Mouse (Mus musculus): ENCODE measurements around the gene Col8a2. TPM values are rescaled to one million over a fixed set of nuclear protein-coding genes. Genes with fewer than 3 reads are reported as not detected.

Col8a2 gene
- 1 to 10 TPM; 1.8 to 2.1 TPM for total RNA-seq (2021)

DNA sequence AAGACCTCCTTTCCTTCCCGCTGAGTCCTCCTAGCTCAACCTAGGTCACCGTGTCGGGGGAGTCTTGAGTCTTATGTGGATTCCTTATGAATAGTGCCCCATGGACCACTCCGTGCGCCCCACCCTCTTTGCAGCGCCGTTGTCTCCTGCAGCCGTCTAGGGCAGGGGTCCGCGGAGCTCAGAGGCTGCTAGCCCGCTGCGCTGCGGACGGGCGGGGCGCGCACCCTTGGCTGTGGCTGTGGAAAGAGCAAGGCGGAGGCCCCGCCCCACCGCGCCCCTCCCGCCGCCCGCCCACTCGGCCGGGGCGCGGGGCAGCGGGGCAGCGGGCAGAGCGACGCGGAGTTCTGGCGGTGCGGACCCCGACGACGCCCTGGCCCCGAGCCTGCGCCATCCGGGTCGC lies at the start of gene Col8a2:
Gene Col8a2, plus strand, starts transcription at position 302 of the 400 bp plus-strand sequence.
- peak in 1 of 2 experiments; percentile 25 for DNase-seq
- intact Hi-C loops (cut with DNase I) = no loop called here

DNA sequence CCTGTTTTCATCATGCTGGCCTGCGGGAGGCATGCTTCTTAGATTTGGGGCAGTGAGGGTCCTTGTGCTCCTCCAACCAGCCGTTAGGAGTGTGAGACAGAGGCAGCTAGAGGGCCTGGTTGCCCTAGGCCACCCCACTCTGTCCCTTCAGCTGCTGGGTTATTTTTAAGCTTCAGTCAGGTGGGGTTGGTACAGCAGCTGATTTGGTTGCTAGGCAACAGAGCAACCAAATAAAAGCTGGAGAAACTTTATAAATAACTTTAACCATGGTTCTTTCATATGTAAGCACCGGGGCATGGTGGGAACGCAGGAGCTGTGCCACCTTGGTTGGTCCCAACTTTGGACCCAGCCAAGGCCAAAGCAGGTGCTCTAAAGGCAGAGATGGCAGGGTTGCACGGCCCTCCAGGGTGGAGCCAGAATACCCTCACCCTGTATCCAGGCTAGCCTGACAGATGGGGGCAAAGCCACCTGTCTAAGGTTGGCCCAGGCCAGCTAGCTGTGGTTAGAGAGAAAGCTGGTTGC lies 48.8 kb upstream of the Col8a2 start:
- DNase-seq = peak; percentile 77
- intact Hi-C loops (cut with DNase I) = no loop called here

DNA sequence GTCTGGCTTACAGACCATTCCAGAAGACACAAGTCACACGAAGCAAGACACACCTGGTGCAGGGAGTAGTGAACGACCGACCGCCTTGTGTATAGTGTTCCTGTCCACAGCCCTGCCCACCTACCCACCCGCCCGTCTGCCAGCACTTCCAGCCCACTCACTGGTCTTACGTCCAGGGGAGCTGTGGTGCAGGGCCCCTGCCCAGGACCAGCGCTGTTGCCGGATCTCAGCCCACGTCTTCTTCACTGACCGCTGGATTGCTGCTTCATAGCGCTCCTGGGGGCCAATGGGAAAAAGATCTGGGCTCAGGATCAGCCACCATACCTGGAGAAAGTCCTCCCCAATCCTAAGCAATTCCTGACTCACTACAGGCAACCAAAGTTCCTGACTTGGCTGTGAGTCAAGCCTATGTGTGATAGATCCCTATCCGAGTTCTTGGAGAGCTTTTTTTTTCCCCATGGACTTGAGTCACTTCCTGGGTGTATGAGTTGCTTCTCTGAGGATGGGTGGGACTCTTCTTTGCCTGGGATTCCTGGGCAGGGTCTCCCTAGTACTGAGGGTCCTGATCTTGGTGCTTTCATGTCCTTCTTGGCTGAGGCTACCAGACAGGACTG lies 46.6 kb upstream of the Col8a2 start:
- DNase-seq = no peak
- intact Hi-C loops (cut with DNase I) = loop anchor here (2.0 kb wide), 1 partner anchor 15 kb away; no protein-coding TSS in a partner anchor

DNA sequence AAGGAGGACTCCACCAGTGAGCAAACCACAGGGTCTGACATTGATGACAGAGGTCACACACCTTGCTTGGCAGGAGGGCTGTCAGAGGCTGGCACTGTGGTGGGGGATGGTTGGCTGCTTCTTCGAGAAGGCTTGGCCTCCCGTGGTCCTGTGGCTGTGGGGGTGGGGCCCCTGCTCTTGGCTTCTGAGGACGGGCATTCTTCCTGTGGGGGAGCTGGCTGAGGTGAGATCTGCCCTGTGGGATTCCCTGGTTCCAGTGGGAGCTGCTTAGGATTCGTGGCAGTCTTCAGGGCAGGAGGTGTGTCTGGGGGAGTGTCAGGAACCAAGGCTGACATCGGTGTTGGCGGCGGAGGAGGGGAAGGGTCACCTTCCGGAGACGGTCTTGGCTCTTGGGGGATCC lies 44.6 kb upstream of the Col8a2 start:
- intact Hi-C loops (cut with DNase I) = loop anchor here (2.0 kb wide), 1 partner anchor 13 kb away; no protein-coding TSS in a partner anchor
- DNase-seq = peak in 1 of 2 experiments; percentile 39

DNA sequence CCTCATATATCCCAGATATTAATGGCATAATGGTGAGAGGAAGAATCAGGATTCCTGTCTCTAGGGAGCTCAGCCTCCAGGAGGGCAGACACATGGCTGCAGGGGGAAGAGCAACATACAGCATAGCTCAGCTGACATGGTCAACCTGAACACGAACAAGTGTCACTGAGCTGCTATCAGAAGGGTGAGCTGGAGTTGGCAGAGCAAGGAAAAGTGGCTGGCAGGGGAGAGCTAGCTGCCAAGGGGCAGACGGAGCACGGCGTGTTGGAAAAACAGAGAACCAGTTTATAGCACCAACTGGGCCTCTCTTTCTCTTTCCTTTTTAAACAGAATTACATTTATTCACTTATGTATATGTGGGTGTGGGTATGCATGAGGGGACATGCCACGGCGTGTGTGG lies 44.1 kb upstream of the Col8a2 start:
- peak; percentile 50 to 70 for DNase-seq
- intact Hi-C loops (cut with DNase I) = no loop called here

DNA sequence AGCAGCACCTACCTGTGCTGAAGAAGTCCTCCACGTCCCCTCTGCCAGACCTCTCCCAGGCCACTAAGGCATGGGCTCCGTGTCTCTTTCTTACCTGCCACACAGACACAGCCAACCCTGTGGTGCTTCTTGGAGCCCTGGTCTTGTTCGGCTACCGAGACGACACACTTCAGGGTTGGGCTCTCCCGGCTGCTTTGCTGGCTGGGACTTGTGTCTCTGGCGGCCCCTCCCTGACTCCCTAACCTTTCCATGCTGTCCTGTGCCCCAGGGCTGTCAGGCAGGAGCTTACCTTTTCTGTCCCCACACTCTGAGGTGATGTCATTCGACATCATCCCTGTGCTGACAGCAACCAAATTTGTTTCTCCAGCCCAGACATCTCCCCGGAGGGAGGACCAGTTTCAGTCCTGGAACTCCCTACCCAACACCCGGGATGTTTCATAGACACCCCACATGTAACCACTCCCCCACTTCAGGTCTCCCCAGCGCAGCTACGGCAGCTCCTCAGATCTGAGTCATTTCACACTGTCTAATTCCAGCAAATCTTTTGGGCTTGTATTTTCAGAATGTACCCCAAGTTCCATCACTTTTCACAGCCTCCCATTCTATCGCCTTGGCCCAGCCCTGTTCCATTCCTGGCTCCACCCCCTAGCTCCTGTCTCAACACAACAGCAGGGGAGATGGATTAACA lies 40.2 kb upstream of the Col8a2 start:
- intact Hi-C loops (cut with DNase I) = no loop called here
- DNase-seq = peak in 1 of 2 experiments; percentile 7

DNA sequence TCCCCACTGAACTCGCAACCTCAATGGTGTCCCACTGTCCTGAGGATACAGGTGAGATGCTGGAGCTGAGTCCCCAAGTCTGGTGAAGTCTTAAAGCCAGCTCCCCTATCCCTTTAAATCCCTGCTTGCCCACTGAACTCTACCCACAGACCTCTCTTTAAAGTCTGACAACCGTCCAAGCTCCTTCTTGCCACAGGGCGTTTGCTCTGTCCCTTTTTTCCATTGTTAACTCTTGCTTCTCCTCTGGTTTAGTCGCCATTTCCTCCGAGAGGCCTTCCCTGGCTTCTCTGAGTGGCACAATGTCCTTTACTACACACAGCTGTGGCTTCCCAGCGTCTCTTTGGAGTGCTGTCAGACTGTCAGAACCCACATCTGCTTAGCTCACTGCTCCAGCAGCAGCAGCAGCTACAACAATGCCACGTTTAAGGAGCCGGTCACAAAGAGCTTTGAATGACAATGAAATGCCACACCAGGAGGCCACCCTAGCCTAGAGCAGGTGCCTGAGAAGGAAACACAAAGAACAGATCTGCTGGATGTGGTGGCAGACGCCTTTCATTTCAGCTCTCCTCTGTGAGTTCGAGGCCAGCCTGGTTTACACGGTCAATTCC lies 38.2 kb upstream of the Col8a2 start:
- DNase-seq = peak in 1 of 2 experiments; percentile 10
- intact Hi-C loops (cut with DNase I) = no loop called here

DNA sequence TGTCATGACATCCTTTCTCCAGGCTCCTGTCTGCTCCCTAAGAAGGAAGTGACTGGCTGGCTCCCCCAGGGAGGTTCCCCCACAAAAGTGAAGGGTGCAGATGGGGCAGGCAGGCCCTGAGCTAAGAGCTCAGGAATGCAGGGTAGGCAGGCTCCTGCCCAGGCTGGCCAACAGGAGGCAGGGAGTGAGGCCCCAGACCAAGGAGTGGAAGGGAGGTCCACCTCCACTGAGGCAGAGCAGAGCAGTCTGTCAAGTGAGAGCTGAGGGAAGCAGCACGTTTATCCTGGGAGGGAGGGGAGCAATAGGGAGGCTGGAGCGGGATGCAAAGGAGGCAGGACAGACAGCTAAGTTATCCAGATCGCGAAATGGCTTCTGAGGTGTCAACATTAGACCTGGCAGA lies 35.9 kb upstream of the Col8a2 start:
- no peak for DNase-seq
- intact Hi-C loops (cut with DNase I) = no loop called here

DNA sequence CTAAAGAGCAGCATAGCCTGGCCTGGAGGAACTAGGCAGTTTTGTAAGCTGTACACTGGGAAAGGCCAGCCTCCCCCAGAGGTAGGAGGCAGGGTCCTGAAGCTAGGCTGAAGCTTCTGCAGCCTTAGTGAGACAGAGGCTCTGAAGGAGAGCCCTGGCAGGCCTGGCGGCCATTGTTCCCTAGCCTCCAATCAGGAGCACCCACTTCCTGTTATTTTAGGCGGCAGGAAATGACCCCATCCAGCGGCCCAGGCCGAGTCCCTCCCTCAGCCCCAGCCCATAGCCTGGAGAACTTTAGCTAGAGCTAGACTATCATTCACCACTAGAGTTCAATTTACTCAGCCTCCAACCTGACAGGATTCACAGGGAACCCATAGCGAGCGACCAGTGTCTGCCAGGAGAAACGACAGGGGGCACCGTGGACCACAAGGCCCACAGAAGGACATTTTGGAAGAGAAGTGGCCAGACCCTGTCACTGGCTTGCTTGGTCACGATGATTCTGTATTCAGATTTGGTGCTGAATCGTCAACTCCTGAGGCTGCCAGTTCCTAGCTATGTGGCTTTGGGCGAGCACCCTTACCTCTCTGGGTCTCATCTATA lies 34.8 kb upstream of the Col8a2 start:
- intact Hi-C loops (cut with DNase I) = no loop called here
- peak; percentile 74 to 78 for DNase-seq

DNA sequence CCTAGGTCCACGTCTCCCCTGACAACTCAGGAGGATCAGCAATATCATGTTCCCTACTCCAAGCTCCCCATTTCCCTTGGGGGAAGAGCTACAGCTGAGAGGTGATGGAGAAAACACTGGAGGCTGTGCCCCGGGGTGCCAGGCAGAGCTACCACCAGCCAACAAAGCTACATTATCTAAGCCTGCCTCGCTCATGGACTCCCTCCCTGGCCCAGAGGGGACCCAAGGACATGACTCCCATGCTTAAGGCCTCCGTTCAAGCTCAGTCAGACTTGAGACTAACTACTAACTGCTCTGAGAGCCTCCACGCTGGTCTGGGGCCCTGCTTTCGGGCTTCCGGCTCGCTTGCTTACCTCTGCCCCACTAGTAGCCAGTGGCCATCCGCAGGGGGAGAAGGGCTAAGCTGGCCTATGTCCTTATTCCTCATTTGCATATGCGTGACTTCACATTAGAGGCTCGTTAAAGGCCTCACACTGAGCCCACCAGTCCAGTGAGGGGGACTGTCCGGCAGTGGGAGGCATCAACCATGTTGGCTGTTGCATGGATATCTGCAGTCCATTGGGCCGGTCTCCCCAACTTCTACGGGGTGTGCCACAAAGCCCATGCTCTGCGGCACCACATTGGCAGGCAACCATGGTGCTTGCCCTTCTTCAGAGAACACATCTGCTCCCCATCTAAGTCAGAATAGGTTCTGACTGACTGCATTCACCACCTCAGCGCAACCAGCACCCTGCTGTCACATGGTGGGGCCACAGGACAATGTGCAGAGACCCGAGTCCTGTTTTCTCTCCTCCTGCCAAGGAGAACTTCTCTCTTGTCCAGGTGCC lies 34.0 kb upstream of the Col8a2 start:
- peak in 1 of 2 experiments; percentile 37 for DNase-seq
- intact Hi-C loops (cut with DNase I) = no loop called here

DNA sequence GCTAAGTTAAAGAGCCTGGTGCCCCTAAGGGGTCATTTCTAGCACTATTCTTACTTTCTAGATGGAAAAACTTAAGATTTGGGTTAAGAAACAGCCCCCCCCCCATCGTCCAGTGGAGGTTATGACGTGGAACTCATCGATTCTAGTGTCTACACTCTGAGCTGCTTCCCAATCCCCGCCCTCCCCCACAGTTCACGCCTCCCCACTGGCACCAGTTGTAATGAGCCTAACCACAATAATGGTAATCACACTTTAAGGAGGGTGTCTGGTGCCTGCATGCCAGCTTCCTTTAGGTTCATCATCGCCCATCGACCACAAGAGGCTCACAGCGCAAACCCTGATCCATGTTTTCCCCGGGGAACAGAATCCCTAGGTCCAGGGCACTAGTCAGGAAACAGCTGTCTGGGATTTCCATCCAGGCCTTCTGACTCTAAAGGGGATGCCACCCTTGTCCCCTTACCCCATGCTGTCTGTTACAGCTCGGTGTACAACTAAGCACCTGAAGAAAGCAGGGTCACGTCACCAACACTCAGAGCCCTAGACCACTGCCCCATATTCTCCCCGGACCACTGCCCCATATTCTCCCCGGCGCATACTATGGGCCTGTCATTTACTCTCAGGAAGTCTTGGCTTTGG lies 32.8 kb upstream of the Col8a2 start:
- intact Hi-C loops (cut with DNase I) = loop anchor here (2.0 kb wide), 1 partner anchor 13 kb away; no protein-coding TSS in a partner anchor

DNA sequence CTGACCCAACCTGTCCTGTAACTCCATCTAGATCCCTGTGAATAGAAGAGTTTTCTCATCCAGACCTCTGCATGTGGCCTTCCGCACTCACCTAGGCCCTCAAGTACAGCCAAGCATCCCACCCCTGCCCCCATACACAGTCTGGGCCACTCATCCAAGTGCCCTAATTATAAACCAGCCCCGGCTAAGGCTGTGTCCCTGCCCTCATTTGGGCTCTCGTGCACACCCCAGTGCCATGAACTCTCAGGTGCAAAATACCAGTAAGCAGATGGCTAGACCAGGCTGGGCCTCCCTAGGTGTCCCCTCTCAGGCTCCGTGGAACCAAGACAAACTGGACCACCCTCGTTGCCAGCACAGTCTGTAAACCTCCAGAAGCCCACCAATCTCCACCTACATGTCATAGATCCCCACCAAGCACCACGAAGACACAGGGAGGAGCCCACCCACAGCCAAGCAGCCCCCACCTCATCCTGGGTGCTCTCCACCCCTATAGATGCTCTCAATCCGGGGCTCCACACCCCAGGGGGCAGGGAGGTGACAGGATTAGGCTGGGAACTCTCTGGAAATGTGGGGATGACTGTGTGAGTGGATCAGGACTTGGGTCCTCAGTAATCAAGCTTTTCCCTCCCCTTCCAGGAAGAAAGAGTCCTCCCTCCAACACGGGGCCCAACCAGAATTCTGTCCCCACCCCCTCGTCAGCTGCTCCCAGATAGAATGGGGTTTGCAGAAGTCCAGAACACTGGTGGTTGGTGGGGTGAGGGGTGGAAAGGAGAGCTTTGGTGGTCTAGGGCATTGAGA lies 32.1 kb upstream of the Col8a2 start:
- intact Hi-C loops (cut with DNase I) = loop anchor here (2.0 kb wide), 1 partner anchor 14 kb away; no protein-coding TSS in a partner anchor
- DNase-seq = peak; percentile 84

More for the DNA sequence above, 32.8 kb upstream of the Col8a2 start:
- DNase-seq = no peak

DNA sequence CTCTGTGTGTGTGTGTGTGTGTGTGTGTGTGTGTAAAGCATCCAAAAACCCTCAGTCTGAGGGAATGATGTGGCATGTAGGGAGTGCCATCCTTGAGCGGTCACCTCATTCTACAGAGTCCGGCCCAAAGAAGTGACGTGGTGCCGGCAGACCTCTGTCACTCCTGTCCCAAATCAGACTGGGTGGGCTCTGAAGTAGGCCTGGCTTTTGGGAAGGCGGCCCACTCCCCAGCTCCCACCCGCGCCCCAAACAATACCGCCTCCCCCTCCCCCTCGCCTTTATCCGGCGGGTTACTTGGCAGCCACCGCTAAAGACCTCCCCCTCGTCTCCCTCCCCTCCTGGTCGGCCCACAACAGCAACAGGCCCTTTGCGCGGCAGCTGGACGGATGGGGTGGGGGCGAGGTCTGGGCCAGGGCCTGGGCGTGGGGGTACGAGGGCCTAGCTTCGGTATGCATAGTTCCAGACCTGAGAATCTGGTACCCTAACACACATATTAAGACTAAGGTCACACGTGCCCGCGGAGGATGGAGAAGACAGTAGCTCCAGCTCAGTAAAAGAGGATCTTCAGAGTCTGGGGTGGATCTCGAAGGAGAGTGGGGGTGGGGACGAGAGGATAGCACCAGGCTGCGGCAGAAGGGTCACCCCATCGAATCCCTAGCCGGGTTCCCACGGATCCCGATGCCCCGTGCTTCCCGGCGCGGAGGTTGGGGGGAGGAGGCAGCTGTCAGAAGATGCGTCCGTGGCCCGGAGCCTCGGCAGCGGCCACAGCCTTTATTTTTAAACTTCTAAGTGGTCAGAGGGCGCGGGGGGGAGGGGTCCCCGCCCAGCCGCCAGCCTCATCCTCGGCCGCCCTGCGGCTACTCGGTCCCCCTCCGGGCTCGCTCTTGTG lies 31.2 kb upstream of the Col8a2 start:
- intact Hi-C loops (cut with DNase I) = loop anchor here (2.0 kb wide), 1 partner anchor 15 kb away; no protein-coding TSS in a partner anchor
- DNase-seq = peak; percentile 68 to 74

DNA sequence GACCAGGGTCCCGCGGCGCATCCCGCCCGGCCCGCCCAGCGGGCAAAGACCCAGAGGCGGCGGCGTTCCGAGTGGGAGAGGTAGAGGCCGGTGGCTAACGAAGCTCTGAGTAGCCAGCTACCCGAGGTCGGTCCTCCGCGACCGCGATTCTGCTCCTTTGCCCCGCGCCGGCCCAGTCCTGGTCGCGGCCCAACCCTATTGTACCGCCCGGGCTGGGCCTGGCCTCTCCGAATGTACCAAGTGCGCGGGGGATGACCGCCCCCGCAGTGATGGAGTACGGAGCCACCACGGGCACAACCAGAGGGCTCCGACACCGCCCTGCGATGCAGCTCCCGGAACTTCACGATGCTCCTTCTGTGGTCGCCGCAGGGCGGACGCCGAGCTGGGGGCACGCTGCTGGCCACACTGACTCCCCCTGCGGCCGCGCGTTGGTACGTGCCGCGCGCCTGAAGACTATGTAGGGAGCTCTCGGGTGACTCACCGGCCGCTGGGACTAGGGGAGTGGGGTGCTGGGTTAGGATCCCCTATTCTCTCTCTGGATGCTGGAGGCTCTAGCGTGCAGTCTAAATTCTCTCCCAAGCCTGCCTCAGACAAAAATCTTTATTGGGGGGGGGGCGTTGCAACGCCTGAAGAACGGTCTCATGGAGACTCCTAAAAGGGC lies 30.3 kb upstream of the Col8a2 start, which contains the start of gene Map7d1:
Gene Map7d1, minus strand, starts transcription at position 213 of the 661 bp plus-strand sequence.
- intact Hi-C loops (cut with DNase I) = no loop called here
- DNase-seq = peak; percentile 94

DNA sequence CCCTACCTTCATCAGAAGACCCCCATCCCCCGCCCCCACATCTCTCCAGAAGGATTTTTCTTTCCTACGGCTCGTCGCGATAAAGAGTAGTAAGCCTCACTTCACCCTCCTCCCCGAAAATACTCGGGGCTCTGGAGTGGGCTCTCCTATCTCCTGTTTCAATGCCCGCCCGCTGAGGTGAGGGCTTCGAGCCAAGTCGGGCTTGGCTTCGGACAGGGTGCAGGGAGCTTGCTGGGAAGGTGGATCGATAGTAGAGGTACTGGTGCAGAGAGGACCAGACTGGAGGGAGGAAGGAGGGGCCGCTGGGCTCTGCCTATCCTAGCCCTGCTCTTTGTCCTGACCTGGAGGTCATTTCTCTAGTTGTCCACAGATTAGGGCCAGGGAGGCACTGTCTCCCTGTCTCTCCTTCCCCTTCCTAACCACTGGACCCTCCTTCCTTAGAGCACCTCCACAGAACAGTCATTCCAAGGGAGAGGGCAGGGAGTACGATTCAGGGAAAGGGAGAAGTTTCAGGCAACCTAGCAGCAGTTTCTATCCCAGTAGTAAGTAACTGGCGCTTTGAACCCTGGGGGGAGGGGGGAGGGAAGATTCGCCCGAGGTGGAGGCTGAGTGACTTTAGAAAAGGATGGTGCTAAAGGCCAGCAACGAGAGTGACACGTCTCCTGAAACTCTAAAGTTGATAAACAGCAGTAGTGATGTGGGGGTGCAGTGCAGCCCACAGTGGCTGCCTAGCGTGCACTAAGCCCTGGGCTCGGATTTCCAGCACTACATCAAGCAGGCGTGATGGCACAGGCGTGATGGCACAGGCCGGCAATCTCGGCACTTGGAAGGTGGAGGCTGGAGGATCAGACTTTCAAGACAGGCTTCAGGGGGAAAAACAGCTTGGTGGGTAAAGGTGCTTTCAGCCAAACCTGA lies 29.4 kb upstream of the Col8a2 start:
- DNase-seq = peak; percentile 75 to 80
- intact Hi-C loops (cut with DNase I) = no loop called here

DNA sequence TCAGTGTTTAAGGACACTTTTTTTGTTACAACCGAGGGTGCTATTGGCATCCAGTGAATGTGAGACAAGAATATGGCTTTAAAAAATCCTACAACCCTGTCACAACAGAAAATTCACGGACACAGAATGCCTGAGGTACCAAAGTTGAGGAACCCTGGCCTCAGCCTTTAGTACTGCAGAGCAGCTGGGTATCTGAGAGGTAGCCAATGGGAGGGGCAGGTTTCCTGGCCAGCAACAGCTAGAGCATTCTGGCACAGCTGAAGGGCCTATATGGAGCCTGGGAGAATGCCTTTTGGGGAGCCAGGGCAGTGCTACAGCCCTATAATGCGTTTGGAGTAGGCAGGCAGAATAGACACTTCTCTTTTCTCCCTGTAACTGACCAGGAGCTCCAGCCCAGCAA lies 27.5 kb upstream of the Col8a2 start:
- intact Hi-C loops (cut with DNase I) = no loop called here
- peak; percentile 75 to 79 for DNase-seq
